Mouse (Mus musculus) embryo, embryonic 11 days (tissue): ENCODE results near the gene Unk.
"Not testable (repeated sequence)": the region's sequence is repeated elsewhere in the genome, so short reads cannot be mapped to it uniquely, and the experiment has no call there.

ENCODE experiments used
- DNase-seq: peaks from one replicate; pipeline ENCODE4 v3.0.0-alpha.2; 2015

The Unk gene

GRCm38 (mm10) chr11:116091591-116091990 is 61.5 kb downstream of the Unk start:
- DNase-seq = no peak

GRCm38 (mm10) chr11:116092959-116093358 is 62.8 kb downstream of the Unk start:
- not testable (repeated sequence) for DNase-seq

- no peak for DNase-seq
Measured at GRCm38 (mm10) chr11:116093771-116094565, 63.8 kb downstream of the Unk start.

GRCm38 (mm10) chr11:116095573-116095972 is 65.5 kb downstream of the Unk start:
- DNase-seq = no peak

GRCm38 (mm10) chr11:116096213-116097108 is 66.3 kb downstream of the Unk start:
- no peak for DNase-seq

- no peak for DNase-seq
Measured at GRCm38 (mm10) chr11:116098711-116099460, 68.8 kb downstream of the Unk start.

- no peak for DNase-seq
Measured at GRCm38 (mm10) chr11:116099462-116099861, 69.3 kb downstream of the Unk start.

GRCm38 (mm10) chr11:116100385-116100784 is 70.3 kb downstream of the Unk start:
- no peak for DNase-seq

- DNase-seq = no peak
Measured at GRCm38 (mm10) chr11:116100839-116101238, 70.7 kb downstream of the Unk start.

GRCm38 (mm10) chr11:116101931-116102381 is 71.8 kb downstream of the Unk start:
- DNase-seq = no peak

GRCm38 (mm10) chr11:116102472-116102871 is 72.3 kb downstream of the Unk start:
- DNase-seq = no peak

- no peak for DNase-seq
Measured at GRCm38 (mm10) chr11:116103572-116103971, 73.5 kb downstream of the Unk start.

- peak; percentile 76 for DNase-seq
Measured at GRCm38 (mm10) chr11:116104006-116104646, 74.0 kb downstream of the Unk start.

GRCm38 (mm10) chr11:116105065-116105464 is 74.9 kb downstream of the Unk start:
- DNase-seq = no peak

- peak; percentile 73 for DNase-seq
Measured at GRCm38 (mm10) chr11:116106154-116106962, 76.2 kb downstream of the Unk start.

- no peak for DNase-seq
Measured at GRCm38 (mm10) chr11:116106963-116107776, 77.0 kb downstream of the Unk start.

- DNase-seq = no peak
Measured at GRCm38 (mm10) chr11:116107777-116108285, 77.7 kb downstream of the Unk start.

GRCm38 (mm10) chr11:116108464-116109137 is 78.5 kb downstream of the Unk start:
- DNase-seq = no peak

GRCm38 (mm10) chr11:116109441-116110081 is 79.4 kb downstream of the Unk start:
- DNase-seq = no peak
